Comparison of ENCODE assay signal across 23 mouse cellular contexts in the genomic region with DNA sequence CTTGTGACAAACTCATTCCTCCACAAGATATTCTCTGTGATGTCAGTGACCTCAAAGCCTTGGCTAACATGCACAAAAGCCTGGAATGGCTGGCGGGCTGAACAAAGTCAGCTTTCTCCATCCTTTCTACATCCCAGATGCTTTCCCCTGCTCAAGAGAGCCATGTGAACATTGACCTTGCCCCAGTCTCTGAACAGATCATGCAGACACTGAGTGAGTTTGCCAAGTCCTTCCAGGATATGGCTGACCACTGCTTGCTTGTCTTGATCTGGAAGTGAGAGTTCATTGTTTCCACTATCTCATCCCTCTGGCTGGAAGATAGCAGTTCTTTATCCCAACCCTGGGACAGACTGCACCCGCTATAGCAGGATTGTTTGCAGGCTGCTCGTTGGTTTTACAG.
DNase-seq lines count a peak whose midpoint lies in the region; ATAC-seq and TF ChIP-seq lines count a peak whose summit lies in the region.
"Had no signal": no experiment of that assay in that cellular context is flagged by ENCODE, and none has a peak within 500 bp of the region (broad histone marks: within the 10 kb centered on the region; RNA-seq: fewer than 3 reads in every experiment).

No protein-coding gene starts in this region.

- H3K4me3 ChIP-seq in heart, embryonic 15.5 days = no peak overlapping the region
- H3K4me3 ChIP-seq in lung, postnatal 0 days (ENCODE audit: low read depth, low read length) = no peak overlapping the region
- H3K4me3 ChIP-seq: embryonic facial prominence, embryonic 12.5 days; forebrain, embryonic 12.5 days; heart, adult 2 months; hindbrain, embryonic 10.5 days; intestine, embryonic 15.5 days had no signal

- no peak overlapping the region for H3K27ac ChIP-seq in heart, embryonic 15.5 days
- H3K27ac ChIP-seq in lung, postnatal 0 days (ENCODE audit: low read length) = no peak overlapping the region
- H3K27ac ChIP-seq: embryonic facial prominence, embryonic 12.5 days; forebrain, embryonic 12.5 days; heart, adult 2 months; hindbrain, embryonic 10.5 days; hindbrain, embryonic 14.5 days; intestine, embryonic 15.5 days had no signal

- H3K27me3 ChIP-seq in heart, embryonic 15.5 days = no peaks in the 10 kb centered on the region
- no peaks in the 10 kb centered on the region for H3K27me3 ChIP-seq in lung, postnatal 0 days (replicated peaks; ENCODE audit: insufficient read depth, low read length)
- H3K27me3 ChIP-seq: embryonic facial prominence, embryonic 12.5 days; forebrain, embryonic 12.5 days; intestine, embryonic 15.5 days had no signal

- DNase-seq in heart, postnatal 25 days (ENCODE audit: low spot score) = no peak
- peak; percentile 4 for DNase-seq in lung, postnatal 14 days
- no peak for DNase-seq in lung, postnatal 0 days (ENCODE audit: low spot score)
- peak; percentile 42 for DNase-seq in Muller cell, postnatal 12 days (ENCODE audit: inconsistent ontology term)
- DNase-seq in skeletal muscle tissue, adult 2 months (ENCODE audit: low read depth, low spot score) = peak; percentile 36
- no peak for DNase-seq in ovary, postnatal 36 days (ENCODE audit: low spot score)
- DNase-seq: adrenal gland, postnatal 10 days; B cell, adult 2 months; cerebellum, adult 11 months; cerebellum, adult 8-10 months; cerebellum, postnatal 14 days; embryo, embryonic 11 days; gastrocnemius, postnatal 10 days; heart, adult 2 months had no signal

- no peaks in the 10 kb centered on the region for H3K9me3 ChIP-seq in heart, embryonic 15.5 days (replicated peaks)
- no peaks in the 10 kb centered on the region for H3K9me3 ChIP-seq in lung, postnatal 0 days (ENCODE audit: low read length)
- H3K9me3 ChIP-seq: embryonic facial prominence, embryonic 12.5 days; forebrain, embryonic 12.5 days; G1E; hindbrain, embryonic 10.5 days; intestine, embryonic 15.5 days had no signal

- 68% methylated on average over 3 of the region's 3 CpGs for WGBS in heart, embryonic 15.5 days
- 76% methylated on average over 3 of the region's 3 CpGs for WGBS in lung, postnatal 0 days

- ATAC-seq in heart, embryonic 15.5 days (replicated peaks; ENCODE audit: insufficient number of reproducible peaks, insufficient read depth, low FRiP score, low read depth) = peak; percentile 50; the same call in 1 of the 2 replicates
- no peak for ATAC-seq in lung, postnatal 0 days
- ATAC-seq: CD4-positive, CD25-positive, alpha-beta regulatory T cell, adult 4 months; forebrain, embryonic 16.5 days; intestine, embryonic 15.5 days had no signal

- no peak for TF ChIP-seq CTCF in lung, postnatal 0 days (IDR thresholded peaks at IDR 0.05)

- H3K9ac ChIP-seq in heart, embryonic 15.5 days = no peak overlapping the region
- no peak overlapping the region for H3K9ac ChIP-seq in lung, postnatal 0 days (replicated peaks; ENCODE audit: low read depth)
- H3K9ac ChIP-seq: embryonic facial prominence, embryonic 12.5 days; forebrain, embryonic 12.5 days; hindbrain, embryonic 14.5 days; intestine, embryonic 15.5 days had no signal

- H3K36me3 ChIP-seq in heart, embryonic 15.5 days = no peaks in the 10 kb centered on the region
- H3K36me3 ChIP-seq in lung, postnatal 0 days (ENCODE audit: insufficient read depth, low read length) = no peaks in the 10 kb centered on the region
- H3K36me3 ChIP-seq: embryonic facial prominence, embryonic 12.5 days; forebrain, embryonic 12.5 days; G1E; hindbrain, embryonic 10.5 days; intestine, embryonic 15.5 days had no signal

- intact Hi-C loops in heart, postnatal 25 days (cut with DNase I) = loop anchor here (5.0 kb wide), 1 partner anchor 209 kb away; no protein-coding TSS in a partner anchor

- no peak for TF ChIP-seq EP300 in lung, postnatal 0 days (IDR thresholded peaks at IDR 0.05)

- H3K4me1 ChIP-seq in heart, embryonic 15.5 days (replicated peaks) = no peaks in the 10 kb centered on the region
- no peaks in the 10 kb centered on the region for H3K4me1 ChIP-seq in lung, postnatal 0 days (ENCODE audit: insufficient read depth, low read depth, low read length)
- H3K4me1 ChIP-seq: embryonic facial prominence, embryonic 12.5 days; forebrain, embryonic 12.5 days; hindbrain, embryonic 10.5 days; intestine, embryonic 15.5 days had no signal

- no peak overlapping the region for H3K4me2 ChIP-seq in heart, embryonic 15.5 days
- H3K4me2 ChIP-seq in lung, postnatal 0 days (replicated peaks; ENCODE audit: low read depth, low read length) = no peak overlapping the region
- H3K4me2 ChIP-seq: embryonic facial prominence, embryonic 12.5 days; forebrain, embryonic 12.5 days; hindbrain, embryonic 14.5 days; intestine, embryonic 15.5 days had no signal

Comparison
In these comparisons a context has a peak if more than half of its experiments do, and no peak if none do; other contexts are left out.
1. DNase-seq: peak in lung, postnatal 14 days (single experiment), Muller cell, postnatal 12 days (single experiment) and skeletal muscle tissue, adult 2 months (single experiment); none in heart, postnatal 25 days (single experiment), lung, postnatal 0 days (single experiment) and ovary, postnatal 36 days (single experiment).